Mouse (Mus musculus) bone marrow macrophage, adult 2 months (primary cell): Measurements from ENCODE around the gene Tecpr1.

Experiments used
- CTCF ChIP-seq: IDR thresholded peaks from 2 replicates; pipeline ENCODE4 v1.5.1; 2012; ENCODE audit warnings: low read depth, mild to moderate bottlenecking, low read length, moderate library complexity
- POLR2A ChIP-seq: IDR thresholded peaks from 2 replicates; pipeline ENCODE4 v1.6.1; 2012; ENCODE audit warnings: mild to moderate bottlenecking, low read depth, low read length, borderline replicate concordance

DNA sequence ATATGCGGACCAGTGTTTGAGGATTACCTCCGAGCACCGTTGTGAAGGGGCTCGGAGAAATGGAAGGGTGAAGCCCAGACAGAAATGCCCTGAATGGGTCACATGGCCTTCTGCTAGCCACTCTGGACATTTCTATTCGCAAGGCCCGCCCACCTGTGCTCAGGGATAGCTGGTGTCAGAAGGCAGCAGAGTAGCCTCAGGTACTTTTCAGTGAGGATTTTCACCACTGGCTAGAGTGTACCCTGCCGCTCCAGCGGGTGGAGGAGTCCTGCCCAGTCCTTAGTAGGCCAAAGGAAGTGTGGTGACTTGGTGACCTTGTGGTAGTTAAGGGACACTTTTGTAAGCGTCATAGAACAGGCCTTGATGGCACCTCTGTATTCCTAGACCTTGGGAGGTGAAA, 37.9 kb upstream of the Tecpr1 start:
- TF ChIP-seq CTCF (no peak), POLR2A (no peak)
